Mouse (Mus musculus): ENCODE data around the gene Slpi.
"Not testable (repeated sequence)": the region's sequence is repeated elsewhere in the genome, so short reads cannot be mapped to it uniquely, and the experiment has no call there.

The Slpi gene

DNA sequence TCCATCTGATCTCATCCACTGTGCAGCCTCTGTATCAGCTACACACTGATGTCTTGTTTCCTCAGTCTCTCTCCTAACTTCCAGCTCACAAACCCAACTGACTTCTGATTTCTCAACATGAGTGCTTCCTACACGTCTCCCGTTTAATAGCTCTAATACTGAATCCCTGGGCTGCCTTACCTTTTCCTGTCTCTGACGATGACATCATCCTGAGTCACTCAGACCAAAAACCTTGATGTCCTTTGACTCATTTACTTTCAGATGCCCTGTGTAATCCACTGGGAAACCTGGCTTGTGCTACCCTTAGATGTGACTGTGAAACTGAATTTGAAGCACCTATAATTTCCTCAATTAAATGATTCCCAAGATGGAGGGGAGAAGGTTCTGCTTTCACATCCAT is 5.9 kb downstream of the Slpi start:
- intact Hi-C loops (cut with DNase I): loop anchor here (10.0 kb wide), 1 partner anchor 248 kb away; no protein-coding TSS in a partner anchor

DNA sequence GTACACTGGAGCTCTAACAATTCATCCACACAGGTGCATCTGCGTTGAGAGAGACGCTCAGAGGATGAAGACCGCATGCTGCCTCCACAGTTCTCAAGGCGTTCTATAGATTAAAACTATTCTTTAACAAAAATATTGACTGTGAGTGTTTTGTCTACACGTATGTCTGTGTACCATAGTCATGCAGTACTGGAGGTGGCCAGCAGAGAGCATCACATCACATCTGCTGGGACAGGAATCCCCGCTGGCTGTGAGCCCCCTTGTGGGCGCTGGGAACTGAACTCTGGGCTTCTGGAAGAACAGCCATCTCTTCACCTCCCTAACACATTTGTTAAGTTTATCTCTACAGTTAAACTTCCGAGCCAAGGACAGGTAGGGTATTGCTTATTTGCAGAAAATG is 7.2 kb downstream of the Slpi start:
- intact Hi-C loops (cut with DNase I): loop anchor here (10.0 kb wide), 1 partner anchor 247 kb away; no protein-coding TSS in a partner anchor

DNA sequence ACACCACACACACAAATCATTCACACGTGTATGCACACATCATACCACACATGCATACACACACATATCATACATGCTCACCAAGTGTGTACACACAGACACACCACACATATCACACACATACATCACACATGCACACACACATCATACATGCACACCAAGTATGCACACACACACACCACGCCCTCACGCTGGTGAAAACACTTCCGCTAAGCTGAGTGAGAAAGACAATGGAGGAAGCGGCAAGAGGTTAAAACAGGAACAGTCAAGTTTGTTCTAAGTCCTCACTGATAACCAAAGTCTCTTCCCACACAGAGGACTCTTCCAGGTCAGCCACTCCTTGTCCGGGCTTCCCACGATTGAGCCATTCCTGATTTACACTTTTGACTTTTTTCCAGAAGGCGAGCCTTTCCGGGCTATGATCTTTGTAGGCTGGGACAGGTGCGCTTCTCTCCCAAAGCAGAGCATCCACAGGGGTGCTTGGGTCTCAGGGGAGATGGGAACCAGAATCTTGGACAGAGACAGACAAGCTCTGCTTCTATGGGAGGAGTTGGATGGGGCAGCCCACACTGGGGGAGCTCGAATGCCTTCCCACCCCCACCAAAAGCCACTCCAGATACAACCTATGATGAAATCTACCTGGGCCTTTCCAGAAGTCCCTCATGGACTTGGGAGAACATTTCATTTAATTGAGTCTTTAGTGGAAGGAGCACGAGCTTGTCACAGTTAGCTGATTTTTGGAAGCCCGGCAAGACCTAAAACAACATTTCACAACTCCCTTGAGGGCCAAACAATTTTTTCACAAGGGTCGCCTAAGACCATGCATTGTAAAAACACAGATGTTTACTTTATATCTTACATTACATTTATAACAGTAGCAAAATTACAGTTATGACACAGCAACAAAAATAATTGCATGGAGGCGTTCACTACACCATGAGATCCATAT is 11.1 kb downstream of the Slpi start:
- intact Hi-C loops (cut with DNase I): no loop called here

DNA sequence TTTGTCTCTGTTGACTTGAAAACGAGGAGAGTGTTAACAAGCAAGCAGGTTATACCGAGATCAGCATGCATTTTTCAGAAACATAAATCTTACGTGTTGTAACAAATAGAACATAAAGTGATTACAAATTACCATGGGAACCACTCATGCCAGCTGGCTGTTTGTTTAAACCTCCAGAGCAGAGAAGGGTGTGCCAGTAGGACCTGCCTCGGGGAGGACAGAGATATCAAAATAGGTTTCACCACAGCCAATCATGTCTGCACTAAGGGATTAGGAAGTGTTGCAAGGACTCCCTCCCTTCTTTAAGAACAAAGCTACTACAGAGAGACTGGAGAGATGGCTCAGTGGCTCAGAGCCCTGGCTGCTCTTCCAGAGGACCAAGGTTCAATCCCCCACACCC is 15.7 kb downstream of the Slpi start:
- intact Hi-C loops (cut with DNase I): no loop called here

DNA sequence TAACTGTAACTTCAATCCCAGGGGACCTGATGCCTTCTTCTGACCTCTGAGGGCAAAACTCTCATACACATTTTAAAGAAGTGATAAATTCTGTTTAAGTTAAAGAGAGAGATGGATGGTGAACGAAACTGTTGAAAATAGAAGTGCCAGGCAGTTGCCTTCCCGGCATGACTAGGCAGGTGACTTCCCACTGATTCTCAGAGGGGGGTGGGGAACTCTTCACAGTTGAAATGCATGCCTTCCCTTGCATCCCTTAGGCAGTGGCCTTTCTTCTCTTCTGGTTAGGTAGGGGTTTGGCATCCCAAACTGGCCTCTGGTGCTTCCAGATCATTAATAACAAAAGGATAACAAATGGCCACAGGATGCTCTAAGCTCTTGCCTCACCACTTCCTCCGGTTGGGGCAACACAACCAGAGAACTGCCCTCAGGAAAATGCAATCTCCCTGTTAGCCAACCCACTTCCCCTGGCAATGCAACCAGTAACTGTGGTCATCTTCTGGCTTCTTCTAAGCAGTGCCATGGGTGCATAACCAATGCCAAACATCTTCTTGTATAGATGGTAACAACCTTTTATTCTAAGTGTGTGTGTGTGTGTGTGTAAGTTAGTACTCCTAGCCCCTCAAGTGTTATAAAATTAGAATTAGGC is 16.4 kb downstream of the Slpi start:
- intact Hi-C loops (cut with DNase I): no loop called here

DNA sequence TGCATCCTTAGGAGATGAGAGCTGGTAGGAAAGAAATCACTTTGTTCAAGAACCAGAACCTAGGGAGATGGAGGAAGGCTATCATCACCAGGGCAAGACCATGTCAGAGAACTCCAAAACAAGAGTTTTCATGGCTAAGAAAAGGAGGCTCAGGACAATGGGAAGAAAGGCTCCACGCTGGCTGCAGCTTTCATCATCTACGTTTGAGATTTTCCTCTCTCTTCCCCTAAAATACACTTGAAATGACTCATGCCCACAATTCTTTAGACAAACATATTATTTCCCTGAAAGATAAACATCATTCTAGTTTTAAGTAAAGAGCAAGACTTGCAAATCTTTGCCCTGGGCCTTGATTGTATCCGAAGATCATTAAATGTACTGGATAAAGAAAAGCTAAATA is 17.5 kb downstream of the Slpi start:
- intact Hi-C loops (cut with DNase I): no loop called here

DNA sequence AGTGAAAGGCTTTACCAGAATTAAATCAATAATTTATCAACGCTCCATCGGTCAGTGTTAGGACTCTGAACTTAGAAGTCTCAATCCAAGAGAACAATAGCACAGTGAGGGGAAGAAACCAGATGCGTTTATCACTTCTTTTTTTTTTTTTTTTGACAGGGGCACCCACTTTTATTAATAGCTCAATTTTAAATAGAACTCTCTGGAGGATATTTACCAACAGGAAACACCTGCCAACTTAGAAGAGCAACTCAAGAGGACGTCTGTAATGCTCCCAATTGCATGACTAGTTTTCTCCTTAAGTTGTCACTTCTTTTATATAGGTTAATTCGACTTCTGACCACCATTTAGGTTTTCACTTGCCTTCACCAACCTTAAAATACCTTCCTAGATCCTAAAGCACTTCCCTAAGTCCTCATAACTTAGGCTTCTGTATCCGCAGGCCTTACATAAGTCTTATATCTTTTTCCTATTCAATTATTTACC is 20.2 kb downstream of the Slpi start:
- intact Hi-C loops (cut with DNase I): no loop called here

DNA sequence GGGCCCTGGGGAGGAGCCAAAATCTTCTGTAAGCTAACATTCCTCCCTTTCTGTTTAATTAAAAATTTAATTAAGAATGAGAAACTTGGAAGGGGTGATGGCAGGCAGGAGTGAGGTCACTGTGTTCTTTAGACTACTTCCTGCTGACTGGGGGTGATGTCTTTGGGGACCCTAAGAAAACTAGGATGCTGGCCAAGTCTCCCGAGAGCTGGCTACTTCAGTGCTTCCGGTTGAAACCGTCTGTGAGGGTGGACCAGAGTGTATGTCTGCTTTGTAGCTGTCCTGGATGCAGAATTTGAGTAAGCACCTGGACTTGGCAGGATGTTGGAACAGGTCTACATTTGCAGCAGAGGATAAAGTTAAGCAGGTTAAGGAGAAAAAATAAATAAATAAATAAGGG is 21.9 kb downstream of the Slpi start:
- intact Hi-C loops (cut with DNase I): no loop called here

DNA sequence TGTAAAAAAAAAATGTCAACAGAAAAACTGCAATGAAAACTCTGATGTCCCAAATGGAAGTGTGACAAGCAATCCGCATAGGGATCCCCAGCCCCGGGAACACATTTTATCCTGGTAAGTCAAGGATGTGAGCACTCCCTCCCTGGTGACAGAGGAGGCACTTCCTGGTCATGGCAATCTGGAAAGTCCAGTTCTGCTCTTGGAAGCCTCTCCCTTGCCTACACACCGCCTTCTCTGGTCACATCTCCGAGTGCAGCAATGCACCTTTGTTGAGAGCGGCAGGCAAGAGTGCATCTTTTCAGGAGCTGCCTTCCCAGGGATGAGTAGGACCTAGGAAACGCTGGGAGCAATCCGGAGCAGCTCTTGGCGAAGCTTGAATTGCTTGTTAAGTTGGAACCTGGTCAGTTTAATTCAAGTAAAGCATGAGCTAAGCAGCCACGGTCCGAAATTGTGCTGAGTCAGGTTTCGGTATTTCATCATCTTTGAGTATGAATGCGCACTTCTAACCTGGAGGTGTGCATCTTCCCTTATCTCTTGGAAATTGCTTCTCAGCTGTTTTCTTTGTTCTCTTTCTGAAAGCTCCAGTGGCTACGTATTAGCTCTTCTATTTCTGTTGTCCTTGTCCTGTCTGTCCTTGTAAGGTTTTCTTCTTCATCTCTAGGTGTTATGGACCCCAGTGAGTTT is 27.8 kb downstream of the Slpi start:
- intact Hi-C loops (cut with DNase I): no loop called here

DNA sequence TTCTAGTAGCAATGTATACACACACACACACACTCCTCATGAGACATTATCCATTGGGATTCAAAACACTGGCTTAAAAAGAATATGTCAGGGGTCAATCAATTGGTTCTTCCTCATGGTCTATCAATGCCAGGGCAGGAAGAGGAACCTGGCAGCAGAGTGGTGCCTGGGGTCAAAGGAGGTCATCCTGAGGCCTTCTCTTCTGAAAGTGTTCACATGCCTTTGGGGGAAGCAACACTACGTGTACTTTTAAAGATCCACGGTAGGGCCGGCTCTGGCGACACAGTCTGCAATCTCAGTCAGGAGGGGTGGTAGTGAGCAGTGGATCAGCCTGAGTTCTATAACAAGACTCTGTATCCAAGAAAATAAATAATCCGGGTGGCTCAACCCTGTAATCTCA is 29.2 kb downstream of the Slpi start:
- intact Hi-C loops (cut with DNase I): no loop called here

DNA sequence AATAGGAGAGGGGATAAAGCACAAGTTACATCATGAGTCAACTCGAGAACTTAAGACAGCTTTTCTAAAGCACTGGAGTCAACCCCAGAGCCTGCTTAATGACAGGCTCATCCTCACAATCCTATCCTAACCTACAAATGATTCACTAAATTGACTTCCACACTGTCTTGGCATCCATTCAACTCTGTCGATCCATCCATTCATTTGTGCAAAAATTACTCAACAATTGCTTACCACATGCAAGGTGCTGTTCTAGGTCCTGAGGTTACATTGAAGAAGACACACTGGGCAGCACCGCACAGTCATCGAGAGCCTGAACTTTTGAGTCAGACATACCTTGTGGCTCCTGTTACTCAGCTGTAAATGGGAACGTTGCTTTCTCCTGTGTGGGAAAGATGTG is 29.9 kb downstream of the Slpi start:
- intact Hi-C loops (cut with DNase I): no loop called here

DNA sequence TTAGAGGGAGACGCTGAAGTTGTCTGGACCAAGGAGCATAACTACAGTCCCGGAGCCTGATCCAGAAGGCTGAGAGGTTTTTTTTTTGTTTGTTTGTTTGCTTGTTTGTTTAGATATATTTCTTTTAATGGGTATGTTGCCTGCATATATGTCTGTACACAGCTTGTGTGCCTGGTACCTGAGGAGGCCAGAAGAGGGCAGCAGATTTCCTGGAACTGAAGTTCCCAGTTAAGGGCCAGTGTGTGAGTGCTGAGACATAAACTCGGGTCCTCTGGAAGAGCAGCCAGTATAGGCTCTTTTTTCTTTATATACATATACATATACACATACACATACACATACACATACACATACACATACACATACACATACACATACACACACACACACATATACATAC is 30.5 kb downstream of the Slpi start:
- intact Hi-C loops (cut with DNase I): no loop called here

DNA sequence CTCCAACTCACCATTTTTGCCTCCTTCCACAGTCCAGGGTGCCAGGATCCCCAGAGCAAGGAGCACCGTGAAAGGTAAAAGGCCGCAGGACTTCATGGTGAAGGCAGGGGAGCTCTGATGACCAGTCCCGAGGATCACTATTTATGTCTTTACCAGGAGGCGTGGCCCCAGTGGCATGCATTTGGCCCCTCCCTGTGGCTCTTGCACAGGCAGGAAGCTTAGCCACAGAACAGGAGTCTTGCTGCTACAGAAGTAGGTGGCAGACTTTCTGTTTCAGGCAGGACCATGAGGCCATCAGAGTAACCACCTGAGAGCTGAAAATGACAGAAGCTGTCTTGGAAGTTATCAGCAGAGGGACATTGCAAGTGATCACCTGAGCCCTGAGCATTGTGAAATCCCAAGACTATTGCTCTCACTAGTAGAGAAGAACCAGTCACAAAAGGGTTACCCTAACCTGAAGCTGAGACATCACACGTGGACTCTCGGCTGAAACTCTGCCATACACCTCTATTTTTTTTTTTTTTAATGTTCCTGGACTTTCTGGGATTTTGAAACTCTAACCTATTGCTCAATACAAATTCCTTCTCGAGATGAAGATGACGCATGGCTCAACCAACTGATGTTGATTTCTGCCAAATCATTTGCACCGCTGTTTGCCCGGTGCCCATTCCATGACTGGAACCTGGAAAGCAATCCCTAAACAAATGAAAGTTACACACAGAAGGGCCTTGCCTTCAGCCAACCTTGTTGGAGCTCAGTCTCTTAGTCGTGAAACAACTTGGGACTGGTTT is 32.5 kb downstream of the Slpi start:
- intact Hi-C loops (cut with DNase I): no loop called here

DNA sequence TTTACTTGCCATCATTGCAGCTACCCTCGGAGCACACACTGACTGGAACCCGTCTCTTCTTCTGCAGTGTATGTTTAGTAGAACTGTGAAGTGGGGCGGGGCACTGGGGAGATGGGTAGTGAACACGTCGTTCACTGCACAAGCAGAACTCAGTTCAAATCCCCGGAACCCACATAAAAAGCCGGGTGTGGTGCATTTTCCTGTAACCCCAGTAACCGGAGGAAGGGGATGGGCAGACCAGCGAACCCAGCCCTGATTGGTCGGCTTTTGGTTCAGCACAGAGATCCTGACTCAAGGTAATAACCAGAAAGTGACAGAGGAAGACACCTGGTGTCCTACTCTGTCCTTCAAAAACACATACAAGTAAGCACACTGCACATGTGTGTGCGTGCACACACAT is 35.5 kb downstream of the Slpi start:
- intact Hi-C loops (cut with DNase I): loop anchor here (5.0 kb wide), 1 partner anchor 34 kb away; the partner anchor contains the start of gene Slpi

DNA sequence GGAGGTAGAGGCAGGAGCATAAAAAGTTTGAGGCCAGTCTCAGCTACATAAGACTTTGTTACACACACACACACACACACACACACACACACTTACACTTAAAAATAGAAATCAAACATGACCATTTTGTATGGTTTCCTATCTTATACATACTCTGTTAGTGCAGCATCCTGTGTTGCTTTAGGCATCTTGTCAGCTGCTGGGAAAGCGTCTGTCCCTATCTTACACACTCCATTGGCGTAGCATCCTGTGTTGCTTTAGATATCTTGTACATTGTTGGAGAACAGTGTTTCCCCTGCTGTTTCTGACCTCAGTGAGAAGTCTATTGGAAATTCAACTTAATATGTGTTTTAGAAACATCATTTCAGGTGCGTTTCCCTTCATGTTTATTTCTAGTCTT is 36.2 kb downstream of the Slpi start:
- intact Hi-C loops (cut with DNase I): loop anchor here (5.0 kb wide), 1 partner anchor 35 kb away; the partner anchor contains the start of gene Slpi

DNA sequence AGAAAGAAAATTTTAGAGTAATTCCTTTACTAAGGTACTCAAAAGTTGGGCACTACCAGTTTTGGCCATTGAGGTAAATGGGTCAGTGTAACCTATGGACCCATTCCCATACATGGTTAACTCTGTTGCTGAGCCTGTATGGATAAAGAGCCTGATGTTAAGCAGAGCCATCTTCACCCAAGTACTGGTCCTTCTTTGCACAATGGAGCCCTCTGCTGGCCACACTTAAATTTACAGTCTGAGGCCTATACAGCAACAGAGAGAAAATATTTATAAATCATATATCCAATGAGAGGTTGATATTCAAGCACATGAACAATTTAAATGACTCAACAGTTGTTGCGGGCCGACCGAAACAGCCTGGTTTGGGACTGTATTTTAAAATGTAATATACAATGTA is 39.9 kb downstream of the Slpi start:
- intact Hi-C loops (cut with DNase I): loop anchor here (2.0 to 10.0 kb wide), 2 partner anchors 168 to 244 kb away; no protein-coding TSS in a partner anchor

DNA sequence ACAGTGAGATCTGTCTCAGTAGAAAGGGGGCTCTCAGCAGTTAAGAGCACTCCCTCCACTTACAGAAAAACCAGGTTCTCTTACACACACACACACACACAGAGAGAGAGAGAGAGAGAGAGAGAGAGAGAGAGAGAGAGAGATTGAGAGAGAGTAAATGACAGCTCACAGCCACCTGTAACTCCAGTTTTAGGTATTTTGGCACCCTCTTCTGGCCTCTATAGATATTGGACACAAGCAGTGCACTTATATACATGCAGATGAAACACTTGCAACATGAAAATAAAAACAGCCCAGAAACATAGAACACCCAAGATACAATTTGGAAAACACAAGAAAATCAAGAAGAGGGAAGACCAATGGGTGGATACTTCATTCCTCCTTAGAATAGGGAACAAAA is 41.2 kb downstream of the Slpi start:
- intact Hi-C loops (cut with DNase I): loop anchor here (2.0 to 10.0 kb wide), 2 partner anchors 167 to 243 kb away; no protein-coding TSS in a partner anchor

DNA sequence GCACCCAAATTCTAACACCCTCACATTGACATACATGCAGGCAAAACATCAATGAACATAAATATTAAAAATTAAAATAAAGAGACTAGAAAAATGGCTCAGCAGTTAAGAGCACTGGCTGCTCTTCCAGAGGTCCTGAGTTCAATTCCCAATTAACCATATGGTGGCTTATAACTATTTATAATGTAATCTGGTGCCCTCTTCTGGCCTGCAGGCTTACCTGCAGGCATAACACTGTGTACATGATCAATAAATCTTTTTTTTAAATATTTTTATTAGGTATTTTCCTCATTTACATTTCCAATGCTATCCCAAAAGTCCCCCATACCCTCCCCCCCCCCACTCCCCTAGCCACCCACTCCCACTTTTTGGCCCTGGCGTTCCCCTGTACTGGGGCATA is 45.2 kb downstream of the Slpi start:
- intact Hi-C loops (cut with DNase I): loop anchor here (2.0 to 10.0 kb wide), 2 partner anchors 209 to 239 kb away; no protein-coding TSS in a partner anchor

DNA sequence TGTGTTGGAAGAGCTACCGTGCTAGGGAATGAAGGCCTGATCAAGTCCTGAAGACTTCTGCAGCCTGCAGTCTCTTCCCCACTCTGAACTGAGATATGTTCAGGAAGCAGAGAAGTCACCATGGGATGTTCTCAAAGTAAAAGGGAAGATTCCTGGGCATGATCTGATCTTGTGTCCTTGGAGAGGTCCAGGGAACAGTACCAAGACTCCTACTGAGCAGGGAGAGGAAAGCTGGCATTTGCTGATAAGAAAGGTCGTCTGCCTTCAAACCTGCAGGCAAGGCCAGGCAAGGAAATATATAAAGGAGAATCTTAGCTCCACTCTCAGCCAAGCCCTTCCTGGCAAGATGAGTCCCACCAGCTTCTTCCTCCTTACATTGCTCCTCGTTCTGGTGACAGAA is 56.5 kb downstream of the Slpi start, which contains the start of gene Svs5:
Gene Svs5, plus strand, starts transcription at position 301 of the 400 bp plus-strand sequence.
- intact Hi-C loops (cut with DNase I): not testable (repeated sequence)

DNA sequence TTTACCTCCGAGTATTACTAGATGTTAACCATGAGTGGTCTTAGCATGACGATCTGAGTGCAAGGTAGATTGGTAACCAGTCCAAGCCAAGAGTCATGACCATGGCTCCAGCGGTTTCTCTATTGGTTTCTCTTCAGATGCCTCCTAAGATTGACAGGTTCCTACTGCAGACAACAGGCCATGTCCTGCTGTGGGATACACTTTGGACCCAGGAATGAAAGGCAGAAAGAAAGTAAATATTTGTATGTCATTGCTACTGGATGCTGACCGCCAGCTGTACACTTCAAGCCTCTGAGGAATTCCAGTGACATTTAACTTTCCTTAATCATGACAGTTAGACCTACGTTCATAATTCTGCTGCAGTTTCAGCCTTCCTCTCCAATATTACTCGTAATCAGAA is 67.9 kb downstream of the Slpi start:
- intact Hi-C loops (cut with DNase I): no loop called here

DNA sequence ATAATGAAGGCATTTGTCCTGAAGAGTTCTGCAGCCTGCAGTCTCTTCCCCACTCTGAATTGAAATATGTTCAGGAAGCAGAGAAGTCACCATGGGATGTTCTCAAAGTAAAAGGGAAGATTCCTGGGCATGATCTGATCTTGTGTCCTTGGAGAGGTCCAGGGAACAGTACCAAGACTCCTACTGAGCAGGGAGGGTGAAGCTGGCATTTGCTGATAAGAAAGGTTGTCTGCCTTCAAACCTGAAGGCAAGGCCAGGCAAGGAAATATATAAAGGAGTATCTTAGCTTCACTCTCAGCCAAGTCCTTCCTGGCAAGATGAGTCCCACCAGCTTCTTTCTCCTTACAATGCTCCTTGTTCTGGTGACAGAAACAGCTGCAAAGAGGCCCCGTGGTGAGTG is 72.4 kb downstream of the Slpi start, which contains the start of gene Svs6:
Gene Svs6, plus strand, starts transcription at position 301 of the 400 bp plus-strand sequence.
- intact Hi-C loops (cut with DNase I): not testable (repeated sequence)

Data from adrenal gland (tissue).